Mouse (Mus musculus) neural tube, embryonic 15.5 days (tissue): Measurements from ENCODE around the gene Igsf6. TPM values are rescaled to one million over a fixed set of nuclear protein-coding genes. Genes with fewer than 3 reads are reported as not detected.
"Not testable (repeated sequence)": the region's sequence is repeated elsewhere in the genome, so short reads cannot be mapped to it uniquely, and the experiment has no call there.

Source experiments
- ATAC-seq: fragments of 200-750 bp; cut with Nextera tagmentation; 2 replicates; pipeline ENCODE4 v1.8.0; 2017; ENCODE audit warnings: mild to moderate bottlenecking, moderate TSS enrichment, moderate library complexity; ENCODE audit not compliant: low FRiP score
- H3K27ac ChIP-seq: fragments of 300-500 bp; sonication (generic); replicated peaks from 2 replicates; pipeline ENCODE4 v1.5.1; 2015; ENCODE audit warnings: mild to moderate bottlenecking, inconsistent platforms
- H3K27me3 ChIP-seq: fragments of 300-500 bp; sonication (generic); replicated peaks from 2 replicates; pipeline ENCODE4 v1.6.1; 2015; ENCODE audit warnings: inconsistent platforms
- H3K36me3 ChIP-seq: fragments of 300-500 bp; sonication (generic); 2 replicates; pipeline ENCODE4 v1.6.1; 2015; ENCODE audit warnings: inconsistent platforms
- H3K4me1 ChIP-seq: fragments of 300-500 bp; sonication (generic); 2 replicates; pipeline ENCODE4 v1.6.1; 2015; ENCODE audit warnings: inconsistent platforms
- H3K4me2 ChIP-seq: fragments of 300-500 bp; sonication (generic); 2 replicates; pipeline ENCODE4 v1.6.1; 2015; ENCODE audit warnings: inconsistent platforms, mild to moderate bottlenecking, moderate library complexity
- H3K4me3 ChIP-seq: fragments of 300-500 bp; sonication (generic); replicated peaks from 2 replicates; pipeline ENCODE4 v1.5.1; 2015; ENCODE audit warnings: mild to moderate bottlenecking, inconsistent platforms
- H3K9ac ChIP-seq: fragments of 300-500 bp; sonication (generic); replicated peaks from 2 replicates; pipeline ENCODE4 v1.6.1; 2015; ENCODE audit warnings: mild to moderate bottlenecking, inconsistent platforms
- H3K9me3 ChIP-seq: fragments of 300-500 bp; sonication (generic); replicated peaks from 2 replicates; pipeline ENCODE4 v1.6.1; 2016; ENCODE audit warnings: inconsistent platforms
- WGBS: fragments of 180-500 bp; shearing (Covaris S2); methylation state at CpG from one replicate; pipeline ENCODE4 v1.1.7; 2015; ENCODE audit warnings: mixed read lengths; 5-methylcytosine and 5-hydroxymethylcytosine counted together
- polyA plus RNA-seq: library from polyadenylated mRNA; unstranded; fragments of >200 nt; fragmentation: Nextera tagmentation; extraction: Ambion mirVana; gene quantifications from 2 replicates; pipeline ENCODE4 v1.2.1, GENCODE M21; 2015

Gene Igsf6
- polyA plus RNA-seq, 1 experiment from 2014 or later: 1.2 TPM

GRCm38 (mm10) chr7:121047624-121048023, 26.7 kb downstream of the Igsf6 start:
- Histone ChIP-seq H3K27ac (no peak overlapping the region), H3K4me1 (peaks cover 15% of the 10 kb centered on the region; the same call in 1 of the 2 replicates), H3K4me3 (no peak overlapping the region), H3K9ac (no peak overlapping the region), H3K4me2 (no peak overlapping the region), H3K27me3 (no peaks in the 10 kb centered on the region), H3K36me3 (peaks cover 11% of the 10 kb centered on the region), H3K9me3 (no peaks in the 10 kb centered on the region)
- ATAC-seq: no peak
- WGBS: 98% methylated on average over 2 of the region's 2 CpGs

- 0 out of 2 replicates have a peak, but pooled peaks cover 3% of the 10 kb centered on the region for H3K36me3 ChIP-seq
- H3K27me3 ChIP-seq: no peaks in the 10 kb centered on the region
- H3K4me1 ChIP-seq: peaks cover 16% of the 10 kb centered on the region
- H3K9ac ChIP-seq: no peak overlapping the region
- no peak overlapping the region for H3K4me3 ChIP-seq
- H3K9me3 ChIP-seq: no peaks in the 10 kb centered on the region
- no peak for ATAC-seq
- 87% methylated on average over 6 of the region's 6 CpGs for WGBS
- no peak overlapping the region for H3K4me2 ChIP-seq
- H3K27ac ChIP-seq: no peak overlapping the region
These were observed 28.5 kb downstream of the Igsf6 start for GRCm38 (mm10) chr7:121045671-121046453.

GRCm38 (mm10) chr7:121044251-121044650, 30.1 kb downstream of the Igsf6 start:
- peaks cover 29% of the 10 kb centered on the region for H3K4me1 ChIP-seq
- no peak overlapping the region for H3K4me2 ChIP-seq
- no peaks in the 10 kb centered on the region for H3K36me3 ChIP-seq
- H3K9me3 ChIP-seq: no peaks in the 10 kb centered on the region
- 85% methylated on average over 1 of the region's 1 CpGs for WGBS
- H3K27me3 ChIP-seq: no peaks in the 10 kb centered on the region
- no peak overlapping the region for H3K9ac ChIP-seq
- ATAC-seq: no peak
- no peak overlapping the region for H3K4me3 ChIP-seq
- H3K27ac ChIP-seq: no peak overlapping the region

GRCm38 (mm10) chr7:121043510-121043909, 30.9 kb downstream of the Igsf6 start:
- H3K9ac ChIP-seq: no peak overlapping the region
- 94% methylated on average over 1 of the region's 1 CpGs for WGBS
- peaks cover 31% of the 10 kb centered on the region for H3K4me1 ChIP-seq
- H3K36me3 ChIP-seq: no peaks in the 10 kb centered on the region
- H3K9me3 ChIP-seq: no peaks in the 10 kb centered on the region
- no peak overlapping the region for H3K4me2 ChIP-seq
- no peak overlapping the region for H3K27ac ChIP-seq
- no peak overlapping the region for H3K4me3 ChIP-seq
- H3K27me3 ChIP-seq: no peaks in the 10 kb centered on the region
- no peak for ATAC-seq

GRCm38 (mm10) chr7:121043004-121043403, 31.4 kb downstream of the Igsf6 start:
- H3K9ac ChIP-seq: no peak overlapping the region
- no peaks in the 10 kb centered on the region for H3K27me3 ChIP-seq
- WGBS: 94% methylated on average over 3 of the region's 3 CpGs
- no peak overlapping the region for H3K27ac ChIP-seq
- peaks cover 31% of the 10 kb centered on the region for H3K4me1 ChIP-seq
- no peaks in the 10 kb centered on the region for H3K9me3 ChIP-seq
- H3K4me3 ChIP-seq: no peak overlapping the region
- H3K4me2 ChIP-seq: no peak overlapping the region
- no peaks in the 10 kb centered on the region for H3K36me3 ChIP-seq
- ATAC-seq: no peak

- ATAC-seq: no peak
These were observed 32.4 kb downstream of the Igsf6 start for GRCm38 (mm10) chr7:121041989-121042388.

GRCm38 (mm10) chr7:121040595-121040994, 33.8 kb downstream of the Igsf6 start:
- Histone ChIP-seq H3K9ac (no peak overlapping the region), H3K4me2 (no peak overlapping the region), H3K4me3 (no peak overlapping the region), H3K27ac (no peak overlapping the region), H3K27me3 (no peaks in the 10 kb centered on the region), H3K9me3 (no peaks in the 10 kb centered on the region), H3K4me1 (peaks cover 53% of the 10 kb centered on the region), H3K36me3 (no peaks in the 10 kb centered on the region)
- WGBS: 92% methylated on average over 4 of the region's 4 CpGs
- no peak for ATAC-seq

More at GRCm38 (mm10) chr7:121041989-121042388, 32.4 kb downstream of the Igsf6 start:
- no peaks in the 10 kb centered on the region for H3K9me3 ChIP-seq
- peaks cover 41% of the 10 kb centered on the region for H3K4me1 ChIP-seq
- H3K27ac ChIP-seq: no peak overlapping the region
- no peaks in the 10 kb centered on the region for H3K27me3 ChIP-seq
- no peak overlapping the region for H3K9ac ChIP-seq
- H3K36me3 ChIP-seq: no peaks in the 10 kb centered on the region
- H3K4me3 ChIP-seq: no peak overlapping the region
- no peak overlapping the region for H3K4me2 ChIP-seq
- WGBS: 78% methylated on average over 1 of the region's 1 CpGs

- Histone ChIP-seq H3K36me3 (no peaks in the 10 kb centered on the region), H3K27ac (peak overlapping the region; percentile 98), H3K4me1 (peaks cover 41% of the 10 kb centered on the region), H3K4me3 (peak overlapping the region; percentile 97), H3K9me3 (no peaks in the 10 kb centered on the region), H3K27me3 (peaks cover 14% of the 10 kb centered on the region), H3K4me2 (peak overlapping the region; percentile 86), H3K9ac (peak overlapping the region; percentile 99)
- 0% methylated on average over 24 of the region's 24 CpGs for WGBS
- no peak for ATAC-seq
These were observed 39.1 kb downstream of the Igsf6 start for GRCm38 (mm10) chr7:121035161-121035721.

- no peaks in the 10 kb centered on the region for H3K9me3 ChIP-seq
- peak; percentile 82 for ATAC-seq
- peaks cover 36% of the 10 kb centered on the region for H3K4me1 ChIP-seq
- H3K27me3 ChIP-seq: peaks cover 15% of the 10 kb centered on the region
- H3K9ac ChIP-seq: peak overlapping the region; percentile 99
- no peaks in the 10 kb centered on the region for H3K36me3 ChIP-seq
- H3K27ac ChIP-seq: peak overlapping the region; percentile 98
- peak overlapping the region; percentile 97 for H3K4me3 ChIP-seq
- peak overlapping the region; percentile 86 for H3K4me2 ChIP-seq
- under 1% methylated on average over 53 of the region's 63 CpGs for WGBS
These were observed 39.7 kb downstream of the Igsf6 start for GRCm38 (mm10) chr7:121034701-121035141.

- 2% methylated on average over 33 of the region's 43 CpGs for WGBS
- Histone ChIP-seq H3K36me3 (no peaks in the 10 kb centered on the region), H3K27ac (peak within 1 kb of the TSS; percentile 98), H3K9ac (peak within 1 kb of the TSS; percentile 99), H3K4me2 (peak within 1 kb of the TSS; percentile 86), H3K4me3 (peak within 1 kb of the TSS; percentile 97), H3K27me3 (peaks cover 15% of the 10 kb centered on the region), H3K4me1 (peaks cover 31% of the 10 kb centered on the region), H3K9me3 (no peaks in the 10 kb centered on the region)
- ATAC-seq: peak; percentile 96
These were observed 40.3 kb downstream of the Igsf6 start, which contains the start of gene Mettl9 for GRCm38 (mm10) chr7:121033856-121034652. Gene Mettl9, plus strand, starts transcription at chr7:121034445.

GRCm38 (mm10) chr7:121029947-121030346, 44.4 kb downstream of the Igsf6 start:
- not testable (repeated sequence) for H3K4me3 ChIP-seq, H3K9me3 ChIP-seq, H3K9ac ChIP-seq, ATAC-seq, H3K36me3 ChIP-seq, H3K4me2 ChIP-seq, H3K27ac ChIP-seq, H3K4me1 ChIP-seq
- peaks cover 15% of the 10 kb centered on the region for H3K27me3 ChIP-seq
